Mouse (Mus musculus) liver, embryonic 16.5 days (tissue): ENCODE data around the gene Tubg1. TPM values are rescaled to one million over a fixed set of nuclear protein-coding genes. Genes with fewer than 3 reads are reported as not detected.

Source experiments
- ATAC-seq: fragments of 200-750 bp; cut with Nextera tagmentation; 2 replicates; pipeline ENCODE4 v1.8.0; 2017; ENCODE audit warnings: low read depth, mild to moderate bottlenecking, moderate number of reproducible peaks, moderate library complexity
- H3K27ac ChIP-seq: fragments of 300-500 bp; sonication (generic); 2 replicates; pipeline ENCODE4 v1.5.1; 2014; ENCODE audit warnings: mild to moderate bottlenecking, low read length
- H3K27me3 ChIP-seq: fragments of 300-500 bp; sonication (generic); 2 replicates; pipeline ENCODE4 v1.6.1; 2014; ENCODE audit warnings: low read depth, low read length, mixed read lengths; ENCODE audit not compliant: control insufficient read depth, insufficient read depth
- H3K36me3 ChIP-seq: fragments of 300-500 bp; sonication (generic); 2 replicates; pipeline ENCODE4 v1.6.1; 2014; ENCODE audit warnings: mild to moderate bottlenecking; ENCODE audit not compliant: control insufficient read depth, insufficient read depth
- H3K4me1 ChIP-seq: fragments of 300-500 bp; sonication (generic); 2 replicates; pipeline ENCODE4 v1.6.1; 2014; ENCODE audit warnings: low read depth, low read length, mixed read lengths; ENCODE audit not compliant: control insufficient read depth
- H3K4me2 ChIP-seq: fragments of 300-500 bp; sonication (generic); 2 replicates; pipeline ENCODE4 v1.6.1; 2014; ENCODE audit warnings: low read depth, low read length, mixed read lengths
- H3K4me3 ChIP-seq: fragments of 300-500 bp; sonication (generic); 2 replicates; pipeline ENCODE4 v1.5.1; 2014; ENCODE audit warnings: low read depth, mild to moderate bottlenecking, low read length
- H3K9ac ChIP-seq: fragments of 300-500 bp; sonication (generic); 2 replicates; pipeline ENCODE4 v1.6.1; 2014; ENCODE audit warnings: low read depth, low read length
- H3K9me3 ChIP-seq: fragments of 300-500 bp; sonication (generic); replicated peaks from 2 replicates; pipeline ENCODE4 v1.6.1; 2016; ENCODE audit warnings: low read length; ENCODE audit not compliant: control insufficient read depth
- WGBS: fragments of 180-500 bp; shearing (Covaris S2); extraction: QIAGEN DNeasy Blood & Tissue Kit; methylation state at CpG from one replicate; pipeline ENCODE4 v1.1.7; 2014; ENCODE audit not compliant: insufficient replicate concordance; 5-methylcytosine and 5-hydroxymethylcytosine counted together
- polyA plus RNA-seq: library from polyadenylated mRNA; unstranded; fragments of >200 nt; fragmentation: Nextera tagmentation; extraction: Ambion mirVana; gene quantifications from 2 replicates; pipeline ENCODE4 v1.2.1, GENCODE M21; 2015

The Tubg1 gene
- polyA plus RNA-seq, 1 experiment from 2014 or later: 34.3 TPM

- H3K4me1 ChIP-seq: peaks cover 35% of the 10 kb centered on the region
- ATAC-seq: no peak
- no peak overlapping the region for H3K4me3 ChIP-seq
- H3K4me2 ChIP-seq: no peak overlapping the region
- no peaks in the 10 kb centered on the region for H3K27me3 ChIP-seq
- H3K9me3 ChIP-seq: no peaks in the 10 kb centered on the region
- peaks cover 36% of the 10 kb centered on the region for H3K36me3 ChIP-seq
- no peak overlapping the region for H3K27ac ChIP-seq
- WGBS: 64% methylated on average over 1 of the region's 1 CpGs
- no peak overlapping the region for H3K9ac ChIP-seq
Measured at GRCm38 (mm10) chr11:101089931-101090330, 29.8 kb upstream of the Tubg1 start.

- H3K27me3 ChIP-seq: no peaks in the 10 kb centered on the region
- 0 out of 2 replicates have a peak overlapping the region, but pooled peaks have one; percentile 31 for H3K27ac ChIP-seq
- H3K36me3 ChIP-seq: peaks cover 54% of the 10 kb centered on the region
- H3K4me1 ChIP-seq: peaks cover 18% of the 10 kb centered on the region
- peak overlapping the region; percentile 94 for H3K9ac ChIP-seq
- under 1% methylated on average over 18 of the region's 18 CpGs for WGBS
- H3K4me2 ChIP-seq: peak overlapping the region; percentile 88
- peak overlapping the region; percentile 90 for H3K4me3 ChIP-seq
- ATAC-seq: 0 out of 2 replicates have a peak, but pooled peaks have one; percentile 6
- H3K9me3 ChIP-seq: no peaks in the 10 kb centered on the region
Measured at GRCm38 (mm10) chr11:101094930-101095313, 24.8 kb upstream of the Tubg1 start.

- 0% methylated on average over 43 of the region's 43 CpGs for WGBS
- ATAC-seq: peak; percentile 98
- peak within 1 kb of the TSS; percentile 94 for H3K9ac ChIP-seq
- H3K36me3 ChIP-seq: peaks cover 54% of the 10 kb centered on the region
- H3K4me2 ChIP-seq: peak within 1 kb of the TSS; percentile 88
- no peaks in the 10 kb centered on the region for H3K9me3 ChIP-seq
- H3K27ac ChIP-seq: peak within 1 kb of the TSS; percentile 97
- H3K4me1 ChIP-seq: peaks cover 18% of the 10 kb centered on the region
- peak within 1 kb of the TSS; percentile 90 for H3K4me3 ChIP-seq
- no peaks in the 10 kb centered on the region for H3K27me3 ChIP-seq
Measured at GRCm38 (mm10) chr11:101095314-101096024, 24.3 kb upstream of the Tubg1 start, which contains the start of gene Psmc3ip. Psmc3ip (minus strand) TSS chr11:101095436.

- no peak overlapping the region for H3K27ac ChIP-seq
- H3K4me2 ChIP-seq: no peak overlapping the region
- H3K36me3 ChIP-seq: peaks cover 48% of the 10 kb centered on the region
- no peak for ATAC-seq
- no peak overlapping the region for H3K9ac ChIP-seq
- no peak overlapping the region for H3K4me3 ChIP-seq
- H3K27me3 ChIP-seq: no peaks in the 10 kb centered on the region
- peaks cover 18% of the 10 kb centered on the region for H3K4me1 ChIP-seq
- WGBS: 82% methylated on average over 8 of the region's 8 CpGs
- H3K9me3 ChIP-seq: no peaks in the 10 kb centered on the region
Measured at GRCm38 (mm10) chr11:101098231-101098630, 21.5 kb upstream of the Tubg1 start.

GRCm38 (mm10) chr11:101103011-101103410, 16.7 kb upstream of the Tubg1 start:
- Histone ChIP-seq H3K4me1 (no peaks in the 10 kb centered on the region), H3K27me3 (no peaks in the 10 kb centered on the region), H3K4me3 (no peak overlapping the region), H3K9ac (no peak overlapping the region), H3K27ac (no peak overlapping the region), H3K9me3 (no peaks in the 10 kb centered on the region), H3K4me2 (no peak overlapping the region), H3K36me3 (peaks cover 46% of the 10 kb centered on the region)
- ATAC-seq: no peak
- WGBS: 83% methylated on average over 5 of the region's 5 CpGs

- H3K27ac ChIP-seq: no peak overlapping the region
- H3K36me3 ChIP-seq: peaks cover 6% of the 10 kb centered on the region; the same call in 1 of the 2 replicates
- no peaks in the 10 kb centered on the region; the same call in 1 of the 2 replicates for H3K4me1 ChIP-seq
- no peak overlapping the region for H3K4me3 ChIP-seq
- no peak for ATAC-seq
- no peak overlapping the region for H3K4me2 ChIP-seq
- no peaks in the 10 kb centered on the region for H3K9me3 ChIP-seq
- 87% methylated on average over 4 of the region's 4 CpGs for WGBS
- H3K27me3 ChIP-seq: no peaks in the 10 kb centered on the region
- H3K9ac ChIP-seq: no peak overlapping the region
Measured at GRCm38 (mm10) chr11:101109351-101109750, 10.4 kb upstream of the Tubg1 start.

- Histone ChIP-seq H3K4me3 (no peak overlapping the region), H3K4me1 (no peaks in the 10 kb centered on the region; the same call in 1 of the 2 replicates), H3K27me3 (no peaks in the 10 kb centered on the region), H3K9ac (no peak overlapping the region), H3K4me2 (no peak overlapping the region), H3K9me3 (no peaks in the 10 kb centered on the region), H3K36me3 (peaks cover 2% of the 10 kb centered on the region; the same call in 1 of the 2 replicates), H3K27ac (no peak overlapping the region)
- WGBS: 51% methylated on average over 5 of the region's 5 CpGs
- ATAC-seq: no peak
Measured at GRCm38 (mm10) chr11:101110708-101111107, 9.0 kb upstream of the Tubg1 start.

GRCm38 (mm10) chr11:101111178-101111577, 8.6 kb upstream of the Tubg1 start:
- no peak for ATAC-seq
- H3K27ac ChIP-seq: no peak overlapping the region
- no peak overlapping the region for H3K4me3 ChIP-seq
- peaks cover 3% of the 10 kb centered on the region; the same call in 1 of the 2 replicates for H3K4me1 ChIP-seq
- WGBS: 82% methylated on average over 4 of the region's 4 CpGs
- no peak overlapping the region for H3K4me2 ChIP-seq
- no peaks in the 10 kb centered on the region for H3K36me3 ChIP-seq
- H3K27me3 ChIP-seq: no peaks in the 10 kb centered on the region
- H3K9me3 ChIP-seq: no peaks in the 10 kb centered on the region
- no peak overlapping the region for H3K9ac ChIP-seq

- no peaks in the 10 kb centered on the region for H3K9me3 ChIP-seq
Measured at GRCm38 (mm10) chr11:101112186-101112585, 7.6 kb upstream of the Tubg1 start.

More at GRCm38 (mm10) chr11:101112186-101112585, 7.6 kb upstream of the Tubg1 start:
- Histone ChIP-seq H3K9ac (no peak overlapping the region), H3K36me3 (peaks cover 2% of the 10 kb centered on the region; the same call in 1 of the 2 replicates), H3K4me1 (peaks cover 3% of the 10 kb centered on the region; the same call in 1 of the 2 replicates), H3K27me3 (no peaks in the 10 kb centered on the region), H3K4me3 (no peak overlapping the region), H3K27ac (no peak overlapping the region), H3K4me2 (no peak overlapping the region)
- WGBS: 89% methylated on average over 3 of the region's 3 CpGs
- ATAC-seq: no peak
